Comparison of ENCODE assay signal across 8 mouse cellular contexts in the genomic region with DNA sequence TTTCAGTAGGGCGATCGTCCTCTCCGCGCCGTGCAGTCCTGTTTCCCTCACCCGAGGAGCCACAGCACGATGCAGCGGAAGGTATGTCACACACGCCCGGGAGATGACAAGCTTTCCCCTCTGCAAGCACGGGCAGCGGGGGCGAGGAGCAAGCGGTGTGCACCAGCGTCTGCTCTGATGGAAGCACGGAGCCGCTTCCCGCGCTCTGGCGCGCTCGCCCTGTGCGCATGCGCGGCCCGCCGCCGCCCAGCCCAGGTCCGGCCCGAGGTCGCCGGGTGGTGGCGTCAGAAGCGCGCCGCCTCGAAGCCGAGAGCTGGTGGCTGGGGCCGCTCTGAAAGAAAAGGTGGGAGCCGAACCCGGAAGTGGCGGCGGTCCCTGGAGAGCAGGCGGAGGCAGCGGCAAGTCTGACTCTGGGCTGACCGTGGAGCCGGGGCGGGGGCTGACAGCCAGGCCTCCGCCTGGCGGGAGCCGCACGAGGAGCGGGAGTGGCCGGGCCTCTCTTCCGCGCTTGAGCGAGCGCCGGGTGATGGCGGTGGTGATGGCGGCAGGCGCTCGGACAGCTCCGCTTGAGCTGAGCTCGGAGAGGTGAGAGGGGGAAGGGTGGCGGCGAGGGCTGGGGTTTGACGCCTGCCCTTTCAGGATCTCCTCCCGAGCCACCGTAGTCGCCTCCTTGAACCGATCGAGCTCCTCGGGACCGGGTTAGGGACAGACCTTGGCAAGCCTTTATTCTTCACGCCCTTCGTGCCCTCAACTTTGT. TPM values are rescaled to one million over a fixed set of nuclear protein-coding genes. Genes with fewer than 3 reads are reported as not detected.
DNase-seq lines count a peak whose midpoint lies in the region; ATAC-seq and TF ChIP-seq lines count a peak whose summit lies in the region.

Wdhd1 (minus strand) TSS at position 221 of the 757 bp plus-strand sequence.
Socs4 (plus strand) TSS at position 295 of the 757 bp plus-strand sequence.

- H3K9ac ChIP-seq in CH12.LX (ENCODE audit: insufficient read depth, low read depth), result peak within 1 kb of the TSS; percentile 90
- peak within 1 kb of the TSS; percentile 89 for H3K9ac ChIP-seq in forebrain, embryonic 12.5 days
- peak within 1 kb of the TSS; percentile 80 for H3K9ac ChIP-seq in heart, postnatal 0 days (replicated peaks; ENCODE audit: low read depth, low read length)
- H3K9ac ChIP-seq in liver, embryonic 16.5 days (ENCODE audit: low read depth, low read length), result peak within 1 kb of the TSS; percentile 89
- peak within 1 kb of the TSS; percentile 88 for H3K9ac ChIP-seq in neural tube, embryonic 13.5 days

- H3K4me3 ChIP-seq in CH12.LX (replicated peaks in 1 of 3; ENCODE audit: low read depth in 2 of 3, low read length in 2 of 3, poor library complexity in 1 of 3), result peak within 1 kb of the TSS; percentile 66 to 89 (median 87)
- peak within 1 kb of the TSS; percentile 92 for H3K4me3 ChIP-seq in forebrain, embryonic 12.5 days (replicated peaks)
- peak within 1 kb of the TSS; percentile 88 for H3K4me3 ChIP-seq in heart, postnatal 0 days (ENCODE audit: low read depth, low read length)
- peak within 1 kb of the TSS; percentile 98 for H3K4me3 ChIP-seq in liver, embryonic 16.5 days (ENCODE audit: low read depth, low read length)
- peak within 1 kb of the TSS; percentile 88 for H3K4me3 ChIP-seq in neural tube, embryonic 13.5 days
- peak within 1 kb of the TSS; percentile 95 for H3K4me3 ChIP-seq in testis, adult 2 months (ENCODE audit: control insufficient read depth, low read depth, low read length)

- in situ Hi-C loops in CH12.LX (cut with MboI; ENCODE audit: low pct_ligation_motif_present, low pct_unique_long_range_greater_than_20kb, low sequenced_read_pairs), result no loop called here

- H3K36me3 ChIP-seq in CH12.LX (replicated peaks in 1 of 2; ENCODE audit: control insufficient read depth in 1 of 2, insufficient read depth in 1 of 2, low read length in 1 of 2), result peaks cover 14 to 33% of the 10 kb centered on the region in 2 experiments
- H3K36me3 ChIP-seq in forebrain, embryonic 12.5 days (replicated peaks), result peaks cover 5% of the 10 kb centered on the region
- peaks cover 6% of the 10 kb centered on the region for H3K36me3 ChIP-seq in heart, postnatal 0 days (replicated peaks; ENCODE audit: control insufficient read depth, insufficient read depth, low read length)
- peaks cover 16% of the 10 kb centered on the region for H3K36me3 ChIP-seq in liver, embryonic 16.5 days (ENCODE audit: control insufficient read depth, insufficient read depth)
- H3K36me3 ChIP-seq in neural tube, embryonic 13.5 days, result peaks cover 8% of the 10 kb centered on the region; the same call in 1 of the 2 replicates
- no peaks in the 10 kb centered on the region for H3K36me3 ChIP-seq in testis, adult 2 months (ENCODE audit: control insufficient read depth, insufficient read depth, low read length)

- TF ChIP-seq POLR2A in CH12.LX (IDR thresholded peaks at IDR 0.05; ENCODE audit: low read depth, low read length), result peak; percentile 93
- peak; percentile 70 for TF ChIP-seq POLR2A in testis, adult 2 months (IDR thresholded peaks at IDR 0.05; ENCODE audit: control insufficient read depth, low read depth, low read length)

- peak; percentile 98 for ATAC-seq in forebrain, embryonic 12.5 days (ENCODE audit: low FRiP score)
- ATAC-seq in heart, postnatal 0 days (ENCODE audit: insufficient read depth, low read depth), result peak; percentile 97
- peak; percentile 94 for ATAC-seq in liver, embryonic 16.5 days (ENCODE audit: low read depth)
- ATAC-seq in neural tube, embryonic 13.5 days (ENCODE audit: low read depth), result peak; percentile 98

- peak; percentile 93 for DNase-seq in CH12.LX (ENCODE audit: extremely low read depth)
- peak; percentile 84 for DNase-seq in c-Kit-positive CD71-positive TER-119-negative erythroid progenitor cells, embryonic 14.5 days (ENCODE audit: low read depth)
- DNase-seq in heart, postnatal 0 days (ENCODE audit: low spot score), result peak; percentile 88
- peak; percentile 96 to 98 for DNase-seq in kidney, postnatal 4 days

- TF ChIP-seq CTCF in CH12.LX (conservative IDR thresholded peaks at IDR 0.05 in 1 of 2, IDR thresholded peaks at IDR 0.05 in 1 of 2; ENCODE audit: low read depth in 2 of 2, low read length in 2 of 2), result peak in 1 of 2 experiments; percentile 30; a peak in 2 of 4 replicates
- no peak for TF ChIP-seq CTCF in heart, postnatal 0 days (IDR thresholded peaks at IDR 0.05; ENCODE audit: low read depth)
- peak; percentile 3; the same call in 1 of the 2 replicates for TF ChIP-seq CTCF in testis, adult 2 months (IDR thresholded peaks at IDR 0.05; ENCODE audit: control insufficient read depth, insufficient read depth, insufficient replicate concordance, low read depth, low read length)

- H3K4me1 ChIP-seq in CH12.LX (ENCODE audit: control insufficient read depth in 1 of 2, insufficient read depth in 2 of 2), result peaks cover 0 to 26% of the 10 kb centered on the region in 2 experiments; a peak in 2 of 4 replicates
- peaks cover 14% of the 10 kb centered on the region for H3K4me1 ChIP-seq in forebrain, embryonic 12.5 days
- peaks cover 10% of the 10 kb centered on the region; the same call in 1 of the 2 replicates for H3K4me1 ChIP-seq in heart, postnatal 0 days (ENCODE audit: control insufficient read depth, insufficient read depth)
- peaks cover 11% of the 10 kb centered on the region for H3K4me1 ChIP-seq in liver, embryonic 16.5 days (ENCODE audit: control insufficient read depth, low read depth, low read length)
- H3K4me1 ChIP-seq in neural tube, embryonic 13.5 days (replicated peaks), result peaks cover 28% of the 10 kb centered on the region
- no peaks in the 10 kb centered on the region for H3K4me1 ChIP-seq in testis, adult 2 months (ENCODE audit: control insufficient read depth, insufficient read depth, low read length)

- dilution Hi-C loops in CH12.LX (cut with MboI; ENCODE audit: extremely low pct_ligation_motif_present, extremely low pct_unique_long_range_greater_than_20kb, low sequenced_read_pairs), result no loop called here

- peak within 1 kb of the TSS; percentile 75 for H3K27ac ChIP-seq in CH12.LX (ENCODE audit: insufficient read depth, low read depth)
- H3K27ac ChIP-seq in forebrain, embryonic 12.5 days, result peak within 1 kb of the TSS; percentile 96
- peak within 1 kb of the TSS; percentile 94 for H3K27ac ChIP-seq in heart, postnatal 0 days (ENCODE audit: low read depth)
- peak within 1 kb of the TSS; percentile 96 for H3K27ac ChIP-seq in liver, embryonic 16.5 days (ENCODE audit: low read length)
- peak within 1 kb of the TSS; percentile 97 for H3K27ac ChIP-seq in neural tube, embryonic 13.5 days (replicated peaks)
- H3K27ac ChIP-seq in testis, adult 2 months (ENCODE audit: control insufficient read depth, insufficient read depth, low read depth, low read length), result peak within 1 kb of the TSS; percentile 86

- no peak; the same call in 1 of the 2 replicates for TF ChIP-seq EP300 in CH12.LX (IDR thresholded peaks at IDR 0.05; ENCODE audit: low read length)
- no peak for TF ChIP-seq EP300 in heart, postnatal 0 days (IDR thresholded peaks at IDR 0.05; ENCODE audit: low read depth)

- H3K79me2 ChIP-seq in CH12.LX (replicated peaks; ENCODE audit: control insufficient read depth, extremely low read depth, insufficient read depth, poor library complexity, severe bottlenecking), result peaks cover 66% of the 10 kb centered on the region

- no peaks in the 10 kb centered on the region for H3K27me3 ChIP-seq in CH12.LX (replicated peaks)
- no peaks in the 10 kb centered on the region for H3K27me3 ChIP-seq in forebrain, embryonic 12.5 days
- no peaks in the 10 kb centered on the region for H3K27me3 ChIP-seq in heart, postnatal 0 days (ENCODE audit: control insufficient read depth, insufficient read depth, low read length)
- no peaks in the 10 kb centered on the region for H3K27me3 ChIP-seq in liver, embryonic 16.5 days (ENCODE audit: control insufficient read depth, insufficient read depth, low read depth, low read length)
- H3K27me3 ChIP-seq in neural tube, embryonic 13.5 days, result no peaks in the 10 kb centered on the region
- H3K27me3 ChIP-seq in testis, adult 2 months (ENCODE audit: control insufficient read depth, insufficient read depth, low read length), result no peaks in the 10 kb centered on the region

- no peak; the same call in none of the 2 replicates for TF ChIP-seq RAD21 in CH12.LX (IDR thresholded peaks at IDR 0.05; ENCODE audit: low read depth, low read length)

- WGBS in forebrain, embryonic 12.5 days, result under 1% methylated on average over 76 of the region's 77 CpGs
- under 1% methylated on average over 74 of the region's 77 CpGs for WGBS in heart, postnatal 0 days
- under 1% methylated on average over 73 of the region's 77 CpGs for WGBS in liver, embryonic 16.5 days (ENCODE audit: insufficient replicate concordance)
- under 1% methylated on average over 73 of the region's 77 CpGs for WGBS in neural tube, embryonic 13.5 days

- peak within 1 kb of the TSS; percentile 21; the same call in 1 of the 2 replicates for H3K4me2 ChIP-seq in CH12.LX (ENCODE audit: insufficient read depth, low read depth, poor library complexity, severe bottlenecking)
- H3K4me2 ChIP-seq in forebrain, embryonic 12.5 days, result peak within 1 kb of the TSS; percentile 71
- peak within 1 kb of the TSS; percentile 99 for H3K4me2 ChIP-seq in heart, postnatal 0 days (ENCODE audit: low read depth, low read length)
- peak within 1 kb of the TSS; percentile 83 for H3K4me2 ChIP-seq in liver, embryonic 16.5 days (ENCODE audit: low read depth, low read length)
- H3K4me2 ChIP-seq in neural tube, embryonic 13.5 days, result peak within 1 kb of the TSS; percentile 67

- no peaks in the 10 kb centered on the region for H3K9me3 ChIP-seq in CH12.LX (replicated peaks; ENCODE audit: low read length)
- no peaks in the 10 kb centered on the region for H3K9me3 ChIP-seq in forebrain, embryonic 12.5 days
- H3K9me3 ChIP-seq in heart, postnatal 0 days (replicated peaks; ENCODE audit: control insufficient read depth, low read length), result no peaks in the 10 kb centered on the region
- H3K9me3 ChIP-seq in liver, embryonic 16.5 days (replicated peaks; ENCODE audit: control insufficient read depth, low read length), result no peaks in the 10 kb centered on the region
- no peaks in the 10 kb centered on the region for H3K9me3 ChIP-seq in neural tube, embryonic 13.5 days

RNA-seq across cellular contexts. Expression of gene Wdhd1, which starts in this region (rescaled TPM):
- total RNA-seq in CH12.LX (2012; rRNA removed) (37.1 and 46.3 TPM in 2 replicates), CH12.LX (2014; rRNA removed) (61.4 and 63.2 TPM in 2 replicates)
- polyA plus RNA-seq in CH12.LX (2012; ENCODE audit: insufficient read length, low read depth), result 81.0 and 92.8 TPM in 2 replicates
- 46.5 and 50.3 TPM in 2 replicates for polyA plus RNA-seq in forebrain, embryonic 12.5 days (2016; fragmentation: Nextera tagmentation; extraction: Ambion mirVana)
- 3.1 and 3.9 TPM in 2 replicates for total RNA-seq in heart, postnatal 0 days (2014; rRNA removed; ENCODE audit: low replicate concordance)
- polyA plus RNA-seq in heart, postnatal 0 days (2015; fragmentation: Nextera tagmentation; extraction: Ambion mirVana), result 3.9 and 4.5 TPM in 2 replicates
- polyA plus RNA-seq in liver, embryonic 16.5 days (2015; fragmentation: Nextera tagmentation; extraction: Ambion mirVana), result 29.5 and 33.8 TPM in 2 replicates
- 15.8 TPM in 2 replicates for polyA plus RNA-seq in neural tube, embryonic 13.5 days (2015; fragmentation: Nextera tagmentation; extraction: Ambion mirVana)
- polyA plus RNA-seq in testis, adult 2 months (2012; rRNA removed), result 3.3 and 4.3 TPM in 2 replicates

RNA-seq across cellular contexts. Expression of gene Socs4, which starts in this region (rescaled TPM):
- 7.0 and 7.3 TPM in 2 replicates for total RNA-seq in CH12.LX (2012; rRNA removed)
- total RNA-seq in CH12.LX (2014; rRNA removed), result 12.7 and 13.2 TPM in 2 replicates
- polyA plus RNA-seq in CH12.LX (2012; ENCODE audit: insufficient read length, low read depth), result 20.7 and 25.1 TPM in 2 replicates
- 4.5 TPM in 2 replicates for polyA plus RNA-seq in forebrain, embryonic 12.5 days (2016; fragmentation: Nextera tagmentation; extraction: Ambion mirVana)
- 3.3 and 4.6 TPM in 2 replicates for total RNA-seq in heart, postnatal 0 days (2014; rRNA removed; ENCODE audit: low replicate concordance)
- polyA plus RNA-seq in heart, postnatal 0 days (2015; fragmentation: Nextera tagmentation; extraction: Ambion mirVana), result 1.7 and 1.9 TPM in 2 replicates
- 1.8 and 2.2 TPM in 2 replicates for polyA plus RNA-seq in liver, embryonic 16.5 days (2015; fragmentation: Nextera tagmentation; extraction: Ambion mirVana)
- polyA plus RNA-seq in neural tube, embryonic 13.5 days (2015; fragmentation: Nextera tagmentation; extraction: Ambion mirVana), result 2.7 and 3.6 TPM in 2 replicates
- 1.1 and 1.6 TPM in 2 replicates for polyA plus RNA-seq in testis, adult 2 months (2012; rRNA removed)

Comparison
In these comparisons a context has a peak if more than half of its experiments do, and no peak if none do; other contexts are left out.
1. Peak in every context shown above with its lines: DNase-seq, ATAC-seq, H3K4me3 ChIP-seq and H3K27ac ChIP-seq.
2. H3K4me2 ChIP-seq: peak in every context shown above with its lines; median percentile 99 in heart, postnatal 0 days; 83 in liver, embryonic 16.5 days; 71 in forebrain, embryonic 12.5 days; 67 in neural tube, embryonic 13.5 days; 21 in CH12.LX.